Mouse (Mus musculus) heart, adult 8-10 months (tissue): Measurements from ENCODE around the gene Arid1a. TPM values are rescaled to one million over a fixed set of nuclear protein-coding genes. Genes with fewer than 3 reads are reported as not detected.
A peak's percentile ranks its signal among the peaks of the same experiment; 100 is the strongest.

Experiments
- DNase-seq: peaks from one replicate; pipeline ENCODE4 v3.0.0; 2022; ENCODE audit warnings: low spot score
- total RNA-seq, 4 experiments: library from RNA; stranded (reverse); gene quantifications; 2 replicates each; pipeline ENCODE4 v1.2.4; 2022

The Arid1a gene
- total RNA-seq, 4 experiments from 2014 or later, result 35.4 to 40.0 (median 37.0) TPM

GRCm38 (mm10) chr4:133730122-133730521 lies 26.4 kb downstream of the Arid1a start:
- no peak for DNase-seq

- peak; percentile 93 for DNase-seq
Observed at GRCm38 (mm10) chr4:133729541-133730093, 27.0 kb downstream of the Arid1a start.

GRCm38 (mm10) chr4:133729007-133729406 lies 27.6 kb downstream of the Arid1a start:
- peak; percentile 40 for DNase-seq

GRCm38 (mm10) chr4:133728256-133728655 lies 28.3 kb downstream of the Arid1a start:
- no peak for DNase-seq

GRCm38 (mm10) chr4:133725706-133726105 lies 30.9 kb downstream of the Arid1a start:
- DNase-seq, result no peak

GRCm38 (mm10) chr4:133719791-133720190 lies 36.8 kb downstream of the Arid1a start:
- DNase-seq, result no peak

- no peak for DNase-seq
Observed at GRCm38 (mm10) chr4:133712755-133713154, 43.8 kb downstream of the Arid1a start.

GRCm38 (mm10) chr4:133711307-133712076 lies 45.1 kb downstream of the Arid1a start:
- no peak for DNase-seq

GRCm38 (mm10) chr4:133709395-133709794 lies 47.2 kb downstream of the Arid1a start:
- no peak for DNase-seq

GRCm38 (mm10) chr4:133707464-133707863 lies 49.1 kb downstream of the Arid1a start:
- DNase-seq, result no peak

- peak; percentile 90 for DNase-seq
Observed at GRCm38 (mm10) chr4:133706956-133707355, 49.6 kb downstream of the Arid1a start.

- no peak for DNase-seq
Observed at GRCm38 (mm10) chr4:133705062-133705461, 51.5 kb downstream of the Arid1a start.

GRCm38 (mm10) chr4:133700905-133701368 lies 55.6 kb downstream of the Arid1a start:
- peak; percentile 83 for DNase-seq

GRCm38 (mm10) chr4:133695363-133695762 lies 61.2 kb downstream of the Arid1a start:
- DNase-seq, result no peak

- DNase-seq, result peak; percentile 55
Observed at GRCm38 (mm10) chr4:133690252-133690651, 66.3 kb downstream of the Arid1a start.

- DNase-seq, result peak; percentile 33
Observed at GRCm38 (mm10) chr4:133688417-133689067, 68.0 kb downstream of the Arid1a start.

GRCm38 (mm10) chr4:133687126-133687525 lies 69.4 kb downstream of the Arid1a start:
- DNase-seq, result no peak

- DNase-seq, result no peak
Observed at GRCm38 (mm10) chr4:133686512-133686911, 70.1 kb downstream of the Arid1a start.

- no peak for DNase-seq
Observed at GRCm38 (mm10) chr4:133680206-133680786, 76.3 kb downstream of the Arid1a start.

GRCm38 (mm10) chr4:133679629-133680028 lies 76.9 kb downstream of the Arid1a start:
- no peak for DNase-seq

GRCm38 (mm10) chr4:133677266-133677665 lies 79.3 kb downstream of the Arid1a start:
- no peak for DNase-seq

- no peak for DNase-seq
Observed at GRCm38 (mm10) chr4:133676189-133676588, 80.4 kb downstream of the Arid1a start.
